Mouse (Mus musculus) liver, adult 2 months (tissue): ENCODE data around the gene Stra8.

Experiments
- CTCF ChIP-seq: fragments of 200-500 bp; IDR thresholded peaks from 2 replicates; pipeline ENCODE4 v1.5.1; 2011; ENCODE audit warnings: low read depth, low read length, control low read depth
- POLR2A ChIP-seq: fragments of 200-500 bp; IDR thresholded peaks from 2 replicates; pipeline ENCODE4 v1.6.1; 2011; ENCODE audit warnings: low read length, control low read depth; ENCODE audit not compliant: insufficient read depth; ENCODE audit errors: extremely low read depth

DNA sequence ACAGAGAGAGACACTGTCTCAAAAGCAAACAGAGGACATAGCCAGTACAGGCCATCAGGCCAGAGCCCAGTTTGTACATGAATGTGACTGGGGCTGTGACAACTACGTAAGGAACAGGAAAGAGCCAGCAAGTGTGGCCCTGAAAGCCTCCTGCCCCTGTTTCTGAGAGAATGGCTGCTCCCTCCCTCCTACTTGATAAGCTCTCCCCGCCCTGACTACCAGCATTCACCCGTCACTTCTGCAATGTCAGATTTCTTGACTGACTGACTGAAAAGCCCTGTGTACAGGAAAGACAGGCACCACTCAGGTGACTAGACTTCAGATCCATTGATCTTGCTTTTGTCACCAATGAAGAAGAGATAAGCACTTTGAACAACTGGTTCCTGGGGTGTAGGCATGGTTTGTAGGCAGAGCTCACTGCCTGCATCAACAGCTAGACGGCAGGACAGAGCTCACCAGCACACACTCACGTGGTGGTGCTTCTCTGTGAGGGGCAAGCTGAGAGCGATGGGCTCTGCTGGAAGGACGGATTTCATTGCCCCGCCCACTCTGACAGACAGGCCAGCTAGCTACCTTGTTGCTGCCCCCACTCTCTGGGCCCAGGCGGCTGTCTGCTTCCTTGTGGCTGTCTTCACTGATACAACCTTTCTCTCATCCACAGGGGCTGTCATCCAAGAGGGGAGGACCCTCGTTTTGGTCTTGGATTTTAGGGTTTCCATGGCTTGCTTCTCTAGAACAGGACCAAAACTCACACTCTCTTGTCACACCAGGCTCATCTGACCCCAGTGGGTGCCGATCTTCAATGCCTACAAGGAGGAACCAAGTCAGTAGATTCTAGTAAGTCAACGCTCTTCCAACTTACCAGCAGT lies 43.8 kb upstream of the Stra8 start:
- TF ChIP-seq CTCF (no peak), POLR2A (no peak)
